Mouse (Mus musculus) stomach, postnatal 0 days (tissue): ENCODE data around the gene Kremen2.

Source experiments
- CTCF ChIP-seq: IDR thresholded peaks from 2 replicates; pipeline ENCODE4 v1.5.1; 2016; ENCODE audit warnings: antibody characterized with exemption, low read depth, mild to moderate bottlenecking, moderate library complexity
- EP300 ChIP-seq: optimal IDR thresholded peaks from 2 replicates; pipeline ENCODE3; 2016; ENCODE audit warnings: antibody characterized with exemption

DNA sequence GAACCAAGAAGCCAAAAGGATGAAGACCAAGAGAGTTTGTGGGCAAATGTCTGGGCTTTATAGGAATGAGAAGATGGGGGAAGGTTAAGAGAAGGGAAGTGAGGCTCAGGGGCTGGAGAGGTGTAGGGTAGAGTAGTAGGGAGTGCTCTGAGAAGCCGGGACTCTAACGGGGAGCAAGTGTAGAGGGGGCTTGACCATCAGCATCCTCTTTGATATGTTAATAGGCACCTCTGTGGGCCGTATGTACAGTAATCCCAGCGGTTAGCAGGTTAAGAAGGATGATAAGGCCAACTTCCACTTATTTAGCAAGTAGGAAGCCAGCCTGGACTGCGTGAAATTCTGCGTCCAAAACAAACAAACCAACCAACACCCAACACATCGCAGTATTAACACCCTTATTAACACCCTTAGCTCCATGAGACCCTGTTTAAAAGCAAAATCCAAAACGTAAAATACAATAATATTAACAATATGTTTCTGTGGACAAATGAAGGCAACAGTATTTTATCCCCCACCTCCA lies 44.2 kb upstream of the Kremen2 start:
- TF ChIP-seq CTCF (no peak), EP300 (no peak)
